Mouse (Mus musculus) cerebellum, adult (tissue): ENCODE measurements around the gene Fbxo9.
"Not testable (repeated sequence)": the region's sequence is repeated elsewhere in the genome, so short reads cannot be mapped to it uniquely, and the experiment has no call there.

Experiments used
- ATAC-seq: cut with Nextera tagmentation; 2 replicates; pipeline ENCODE4 v1.9.2; 2017; ENCODE audit warnings: mild to moderate bottlenecking, moderate library complexity, mixed read lengths; ENCODE audit not compliant: insufficient number of reproducible peaks, low FRiP score, low TSS enrichment

The Fbxo9 gene

GRCm38 (mm10) chr9:78108796-78109239 is at the start of gene Fbxo9, which contains the start of gene Ick:
Gene Fbxo9, minus strand, starts transcription at chr9:78109065.
Gene Ick, plus strand, starts transcription at chr9:78109192.
- ATAC-seq, result peak; percentile 89

DNA sequence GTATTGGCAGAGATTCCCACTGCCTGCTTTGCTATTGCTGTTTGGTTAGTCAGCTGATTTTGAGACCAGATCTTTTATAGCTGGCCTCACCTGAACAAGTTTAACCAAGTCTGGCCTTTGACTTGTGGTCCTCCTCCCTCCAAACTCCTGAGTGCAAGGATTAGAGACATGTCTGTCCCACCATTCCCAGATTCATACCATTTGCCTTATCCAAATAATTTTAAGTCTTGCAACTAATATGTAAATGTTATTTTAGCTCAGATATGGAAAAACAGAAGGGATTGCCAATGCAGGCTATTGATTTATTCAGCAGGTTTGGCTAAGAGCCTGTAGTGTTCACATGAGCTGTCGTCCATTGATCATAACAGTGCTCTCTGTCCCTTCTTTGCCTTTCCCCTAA is 48.4 kb upstream of the Fbxo9 start:
- ATAC-seq, result no peak

GRCm38 (mm10) chr9:78154211-78154977 is 45.5 kb upstream of the Fbxo9 start:
- no peak for ATAC-seq

- not testable (repeated sequence) for ATAC-seq
Measured at GRCm38 (mm10) chr9:78149770-78150169, 40.9 kb upstream of the Fbxo9 start.

DNA sequence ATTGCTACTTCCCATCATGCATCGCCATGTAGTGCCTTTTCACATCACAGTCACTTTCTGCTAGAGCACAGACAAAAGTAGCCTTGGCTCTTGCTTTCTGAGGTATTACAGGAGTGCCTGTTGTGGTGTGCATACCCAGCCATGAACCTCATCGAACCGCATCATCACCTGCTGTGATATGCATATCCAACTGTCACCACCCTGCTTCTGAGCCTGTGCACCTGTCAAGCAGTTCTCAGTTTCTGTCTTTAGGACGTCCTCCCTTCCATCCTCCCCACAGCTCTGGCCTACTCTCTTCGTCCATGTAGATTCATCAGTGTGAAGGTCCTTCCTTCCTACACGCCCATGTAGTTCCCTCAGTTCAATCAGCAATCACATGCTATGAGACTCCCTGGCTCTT is 39.3 kb upstream of the Fbxo9 start:
- ATAC-seq, result no peak

- ATAC-seq, result no peak
Measured at GRCm38 (mm10) chr9:78146627-78147026, 37.8 kb upstream of the Fbxo9 start.

- ATAC-seq, result no peak
Measured at GRCm38 (mm10) chr9:78146099-78146498, 37.2 kb upstream of the Fbxo9 start.

DNA sequence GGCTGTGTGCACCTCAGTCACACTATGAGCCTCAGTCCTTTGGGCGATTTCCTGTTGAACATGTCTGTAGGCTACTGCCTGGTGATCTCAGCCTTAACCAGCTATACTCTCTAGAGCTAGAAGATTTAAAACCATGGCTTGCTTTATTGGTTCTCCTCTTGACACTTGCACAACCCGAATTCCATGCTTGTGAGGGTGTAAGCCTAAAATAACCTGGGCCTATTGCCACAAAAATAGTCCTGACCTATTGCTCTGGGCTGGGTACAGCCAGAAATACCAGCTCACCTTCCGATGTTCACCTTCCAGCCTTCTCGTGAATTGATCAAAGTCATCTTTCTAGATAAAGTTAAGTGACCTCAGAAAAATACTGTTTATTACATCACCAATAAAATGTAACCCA is 30.6 kb upstream of the Fbxo9 start:
- no peak for ATAC-seq

- ATAC-seq, result no peak
Measured at GRCm38 (mm10) chr9:78138044-78138676, 29.3 kb upstream of the Fbxo9 start.

DNA sequence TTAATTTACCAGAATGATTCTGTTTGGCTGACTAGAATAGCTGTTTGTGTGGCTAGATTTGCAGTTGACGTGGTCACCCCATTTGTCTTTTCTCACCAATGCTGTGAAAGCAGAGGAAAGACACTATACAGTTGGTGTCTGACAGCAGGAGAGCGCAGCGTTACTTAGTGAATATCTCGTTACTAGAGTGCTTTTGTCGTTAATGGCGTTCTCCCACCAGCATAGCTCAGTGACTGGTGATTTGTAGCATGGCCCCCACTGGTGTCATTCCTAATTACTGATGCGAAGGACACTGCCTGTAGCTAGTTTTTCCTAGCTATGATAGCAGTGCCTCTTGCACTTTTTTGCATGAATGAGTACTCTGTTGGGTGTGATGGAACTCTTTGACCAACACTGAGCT is 26.8 kb upstream of the Fbxo9 start:
- no peak for ATAC-seq

DNA sequence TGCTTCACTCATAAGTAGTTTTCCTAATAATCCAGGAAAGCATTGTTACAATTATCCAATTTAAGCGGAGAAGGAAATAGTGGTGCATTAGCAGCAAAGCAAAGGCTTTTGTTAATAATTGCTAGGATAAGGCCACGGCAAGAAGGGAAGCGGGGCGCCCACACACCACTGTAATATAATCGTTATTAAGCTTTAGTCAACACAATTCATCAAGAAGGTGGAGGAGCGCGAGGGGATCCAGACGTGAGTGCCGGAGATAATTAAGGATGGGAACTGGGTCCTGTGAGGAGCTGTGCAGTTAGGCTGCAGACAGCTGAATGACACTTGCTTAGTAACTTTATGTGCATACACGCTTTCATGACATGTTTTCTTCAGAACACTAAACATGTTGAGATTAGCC is 17.8 kb upstream of the Fbxo9 start:
- no peak for ATAC-seq

- ATAC-seq, result no peak
Measured at GRCm38 (mm10) chr9:78126007-78126406, 17.1 kb upstream of the Fbxo9 start.

GRCm38 (mm10) chr9:78124297-78124696 is 15.4 kb upstream of the Fbxo9 start:
- no peak for ATAC-seq

- ATAC-seq, result no peak
Measured at GRCm38 (mm10) chr9:78122939-78123712, 14.3 kb upstream of the Fbxo9 start.

GRCm38 (mm10) chr9:78121985-78122384 is 13.1 kb upstream of the Fbxo9 start:
- ATAC-seq, result no peak

- no peak for ATAC-seq
Measured at GRCm38 (mm10) chr9:78121358-78121757, 12.5 kb upstream of the Fbxo9 start.

DNA sequence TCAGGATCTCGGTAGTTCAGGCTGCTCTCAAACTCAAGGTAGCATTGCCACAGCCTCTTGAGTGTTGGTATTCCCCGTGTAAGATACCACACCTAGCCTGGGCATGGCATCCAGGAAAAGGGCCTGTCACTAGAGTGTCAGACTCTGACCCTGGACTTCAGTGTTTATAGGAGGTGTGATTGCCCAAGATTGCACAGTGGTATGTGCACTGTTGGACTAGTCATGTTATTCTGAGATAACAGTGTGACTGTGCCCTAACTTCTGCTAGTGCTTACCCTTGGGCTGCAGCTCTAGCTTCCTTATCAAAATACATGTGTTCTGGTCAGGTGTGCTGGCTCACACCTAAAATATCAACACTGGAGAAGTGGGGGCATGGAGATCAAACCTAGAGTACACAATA is 8.8 kb upstream of the Fbxo9 start:
- no peak for ATAC-seq

- ATAC-seq, result no peak
Measured at GRCm38 (mm10) chr9:78115746-78116145, 6.9 kb upstream of the Fbxo9 start.

DNA sequence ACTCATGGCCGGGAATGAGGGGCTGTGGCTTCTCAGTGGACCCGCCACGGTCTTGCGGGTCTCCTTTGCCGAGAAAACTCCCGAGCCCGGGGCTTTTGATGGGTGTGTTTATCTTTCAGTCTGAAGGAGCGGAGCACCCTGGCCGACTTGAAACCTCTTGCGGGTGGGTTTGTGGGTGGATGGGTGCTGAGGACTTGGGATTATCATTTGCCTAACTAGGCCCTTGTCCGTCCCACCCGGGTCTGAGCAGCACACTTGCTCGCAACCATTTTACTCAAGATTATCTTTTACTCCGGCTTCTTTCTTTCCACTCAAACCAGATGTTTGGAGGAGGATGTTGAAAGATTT is 4.6 kb upstream of the Fbxo9 start:
- ATAC-seq, result no peak

DNA sequence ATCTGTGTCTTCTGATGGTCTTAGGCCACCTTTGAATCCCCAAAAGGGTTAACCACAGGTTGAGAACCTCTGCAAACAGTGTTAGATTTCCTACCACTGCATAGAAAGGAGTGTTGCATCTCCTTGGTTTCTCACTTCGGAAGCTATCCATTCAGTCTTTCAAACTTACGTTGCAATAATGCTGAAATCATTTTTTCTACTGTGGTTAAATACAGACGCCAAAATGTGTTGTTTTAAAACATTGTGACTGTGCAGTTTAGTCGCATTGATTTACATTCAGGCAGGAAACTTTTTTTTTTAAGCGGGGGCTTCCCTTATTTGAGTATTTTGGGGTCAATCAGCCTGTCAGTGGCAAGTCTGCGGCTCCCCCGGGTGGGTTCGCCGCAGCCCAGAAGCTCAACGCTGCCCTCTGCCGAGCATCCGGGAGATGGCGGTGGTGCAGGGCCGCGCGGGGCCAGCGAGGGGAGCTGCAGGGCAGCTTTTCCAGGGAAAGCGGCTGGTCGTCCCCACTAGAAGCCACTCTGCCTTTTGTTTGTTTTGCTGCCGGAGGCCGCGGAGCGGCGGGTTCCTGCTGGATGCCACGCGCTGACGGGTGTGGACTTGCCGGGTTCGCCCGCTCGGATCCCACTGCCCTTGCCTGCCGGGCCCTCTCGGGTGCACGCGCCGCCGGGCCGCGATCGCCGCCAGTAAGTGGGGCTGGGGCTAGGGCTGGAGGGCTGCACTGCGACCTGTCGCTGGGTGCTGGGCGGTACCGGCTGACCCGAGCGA is 4.1 kb upstream of the Fbxo9 start:
- ATAC-seq, result peak; percentile 79

DNA sequence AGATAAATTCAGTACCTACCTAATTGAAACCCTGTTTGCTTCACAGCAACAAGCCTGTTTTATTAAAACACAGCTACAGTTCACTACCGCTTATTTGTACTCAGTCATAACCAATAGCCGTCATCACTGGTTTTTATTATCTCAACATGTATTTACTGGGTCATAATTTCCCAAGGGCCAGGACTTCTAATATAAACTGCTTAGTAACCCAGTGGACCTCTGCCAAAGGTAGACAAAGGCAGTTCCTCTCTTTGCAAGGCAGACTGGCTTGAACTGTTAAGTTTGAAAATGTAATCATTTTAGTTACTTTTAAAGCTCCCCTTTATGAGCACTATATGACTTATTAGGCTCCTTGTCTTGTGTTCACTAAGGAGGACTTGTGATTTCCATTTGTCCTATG is 2.6 kb upstream of the Fbxo9 start:
- ATAC-seq, result no peak
